Mouse (Mus musculus): ENCODE data around the gene Nprl2.

Gene Nprl2

DNA sequence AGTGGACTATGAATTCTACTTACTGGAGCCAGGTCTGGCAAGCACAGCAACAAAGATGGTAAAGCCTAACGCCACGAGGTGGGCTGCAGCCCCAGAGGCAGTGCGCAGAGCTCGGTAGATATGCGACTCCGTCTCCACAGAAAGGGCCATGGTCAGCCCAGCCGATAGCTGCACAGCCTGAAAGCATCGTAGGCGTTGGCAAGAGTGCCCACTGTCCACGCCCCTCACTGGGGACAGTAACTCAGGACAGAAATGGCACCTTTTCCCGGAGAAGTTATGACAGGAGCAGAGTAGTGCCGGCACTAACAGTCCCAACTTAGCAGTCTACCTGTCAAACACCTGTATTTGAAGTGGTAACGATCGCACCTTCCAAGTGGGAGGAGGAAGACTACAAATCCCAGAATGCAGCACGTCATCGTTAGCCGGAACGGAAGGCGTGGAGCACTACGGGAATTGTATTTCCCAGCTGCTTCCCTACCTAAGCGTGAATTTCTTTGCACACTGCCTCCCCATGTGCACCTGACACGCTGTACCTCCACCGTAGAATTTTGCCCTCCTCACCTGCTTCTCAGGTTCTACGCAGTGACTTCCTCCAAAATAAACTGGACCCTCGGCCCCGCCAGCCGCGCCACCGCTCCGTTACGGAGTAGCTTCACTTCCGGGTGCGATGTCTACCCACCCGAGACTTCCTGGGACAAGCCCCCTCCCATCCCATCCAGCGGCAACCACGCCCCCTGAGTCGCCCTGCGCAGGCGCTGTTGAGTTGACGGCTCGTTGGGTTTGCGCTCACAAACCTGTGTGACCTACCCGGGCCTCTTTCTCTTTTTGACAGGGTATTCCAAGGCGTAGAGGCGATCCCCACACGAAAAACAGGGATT is at the start of gene Nprl2, which contains the start of gene Cyb561d2:
Gene Nprl2, plus strand, starts transcription at position 753 of the 878 bp plus-strand sequence.
Gene Cyb561d2, minus strand, starts transcription at position 720 of the 878 bp plus-strand sequence.
- peak; percentile 83 for DNase-seq (ENCODE audit: low spot score)

DNA sequence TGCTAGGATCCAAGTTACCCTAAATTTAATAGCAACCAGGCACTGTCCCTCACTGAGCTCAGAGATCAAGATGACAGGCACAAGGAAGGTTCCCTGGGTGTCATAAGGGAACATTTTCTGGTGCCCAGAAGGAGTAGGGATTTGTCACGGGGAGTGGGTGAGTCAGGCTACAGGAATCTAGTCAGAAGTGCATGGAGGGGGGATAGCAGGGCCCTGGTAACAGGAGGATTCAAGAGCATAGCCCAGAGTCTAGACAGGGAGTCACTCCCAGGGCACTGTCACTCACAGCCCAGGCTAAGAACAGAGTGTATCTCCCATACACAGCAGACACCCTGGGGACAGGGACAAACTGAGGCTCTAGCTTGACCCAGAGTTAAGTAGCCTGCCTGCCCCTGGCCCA is 48.5 kb upstream of the Nprl2 start:
- DNase-seq (ENCODE audit: low spot score): no peak

- no peak for DNase-seq (ENCODE audit: low spot score)
These were observed 47.8 kb upstream of the Nprl2 start for GRCm38 (mm10) chr9:107494238-107494637.

DNA sequence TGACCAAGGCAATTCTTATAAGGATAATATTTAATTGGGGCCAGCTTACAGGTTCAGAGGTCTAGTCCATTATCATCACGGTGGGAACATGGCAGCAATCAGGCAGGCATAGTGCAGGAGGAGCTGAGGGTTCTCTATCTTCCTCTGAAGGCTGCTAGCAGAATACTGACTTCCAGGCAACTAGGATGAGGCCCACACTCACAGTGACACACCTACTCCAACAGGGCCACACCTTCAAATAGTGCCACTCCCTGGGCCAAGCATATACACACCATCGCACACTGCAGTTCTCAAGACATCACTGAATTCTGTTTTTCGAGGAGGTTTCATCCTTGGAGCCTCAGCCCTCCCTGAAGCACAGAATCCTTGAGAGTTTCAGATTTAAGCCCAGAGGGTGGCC is 45.7 kb upstream of the Nprl2 start:
- DNase-seq (ENCODE audit: low spot score): no peak

DNA sequence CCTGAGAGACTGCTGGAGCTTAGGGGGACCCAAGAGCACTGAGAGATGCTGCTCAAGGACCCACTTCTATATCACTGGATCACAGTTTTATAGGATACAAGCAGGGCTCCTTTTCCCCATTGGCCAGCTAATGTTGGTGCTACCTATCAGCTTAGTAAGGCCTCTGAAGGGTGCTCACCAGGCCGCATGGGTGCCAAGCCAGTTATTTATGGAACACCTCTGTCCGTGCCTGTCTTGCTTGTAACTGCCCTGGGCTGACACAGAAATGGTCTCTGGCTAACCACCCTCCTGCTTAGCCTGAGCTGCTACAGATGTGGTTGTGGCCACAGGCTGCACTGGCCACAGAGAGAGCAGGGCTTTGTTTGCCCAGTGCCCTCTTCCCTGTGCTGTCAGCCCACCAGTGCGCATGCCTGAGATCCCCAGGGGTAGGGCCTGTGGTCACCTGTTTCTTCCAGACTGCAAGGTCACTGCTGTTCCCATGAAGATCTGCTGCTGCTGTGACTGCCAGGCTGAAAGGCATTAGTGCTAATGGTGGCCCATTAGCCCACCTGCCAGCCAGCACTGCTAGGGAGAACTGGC is 41.2 kb upstream of the Nprl2 start:
- no peak for DNase-seq (ENCODE audit: low spot score)

DNA sequence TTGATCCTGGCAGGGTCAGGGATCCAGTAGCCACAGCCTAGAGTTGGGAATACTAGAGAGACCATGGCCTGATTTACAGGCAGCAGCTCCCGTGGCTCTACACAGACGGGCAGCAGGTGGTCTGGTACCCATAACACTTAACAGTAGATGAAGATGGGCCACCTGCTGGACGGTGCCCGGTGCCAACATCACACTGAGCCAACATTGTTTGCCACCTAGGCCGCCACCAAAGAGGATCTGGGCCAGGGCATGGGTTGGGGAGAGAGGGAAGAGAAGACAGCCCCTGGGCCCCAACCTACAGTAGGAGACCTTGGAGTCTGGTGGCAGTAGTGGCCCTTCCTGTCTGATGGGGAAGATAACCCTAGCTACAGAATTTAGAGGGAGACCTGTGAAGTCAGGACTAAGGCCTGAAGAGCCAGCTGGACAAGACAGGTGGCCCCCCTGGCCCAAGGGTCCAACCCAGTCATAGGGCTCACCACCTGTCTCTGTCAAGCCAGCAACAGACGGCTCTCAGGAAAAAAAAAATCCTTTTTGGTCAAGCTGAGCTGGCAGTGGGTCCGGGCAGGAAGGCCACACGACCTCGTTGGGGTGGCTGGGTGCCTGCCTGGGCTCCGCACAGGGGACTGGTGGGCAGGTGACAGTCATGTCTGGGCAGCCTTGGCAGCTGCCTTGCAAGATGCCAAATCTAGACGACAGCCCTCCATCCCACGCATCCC is 39.7 kb upstream of the Nprl2 start:
- no peak for DNase-seq (ENCODE audit: low spot score)

GRCm38 (mm10) chr9:107504662-107505537 is 37.1 kb upstream of the Nprl2 start:
- no peak for DNase-seq (ENCODE audit: low spot score)

- peak; percentile 20 for DNase-seq (ENCODE audit: low spot score)
These were observed 33.8 kb upstream of the Nprl2 start for GRCm38 (mm10) chr9:107508266-107508665.

- no peak for DNase-seq (ENCODE audit: low spot score)
These were observed 31.5 kb upstream of the Nprl2 start for GRCm38 (mm10) chr9:107510384-107511100.

GRCm38 (mm10) chr9:107511436-107511835 is 30.6 kb upstream of the Nprl2 start:
- DNase-seq (ENCODE audit: low spot score): no peak

- DNase-seq (ENCODE audit: low spot score): no peak
These were observed 29.7 kb upstream of the Nprl2 start for GRCm38 (mm10) chr9:107512326-107512725.

GRCm38 (mm10) chr9:107514303-107514955 is 27.6 kb upstream of the Nprl2 start:
- peak; percentile 71 for DNase-seq (ENCODE audit: low spot score)

DNA sequence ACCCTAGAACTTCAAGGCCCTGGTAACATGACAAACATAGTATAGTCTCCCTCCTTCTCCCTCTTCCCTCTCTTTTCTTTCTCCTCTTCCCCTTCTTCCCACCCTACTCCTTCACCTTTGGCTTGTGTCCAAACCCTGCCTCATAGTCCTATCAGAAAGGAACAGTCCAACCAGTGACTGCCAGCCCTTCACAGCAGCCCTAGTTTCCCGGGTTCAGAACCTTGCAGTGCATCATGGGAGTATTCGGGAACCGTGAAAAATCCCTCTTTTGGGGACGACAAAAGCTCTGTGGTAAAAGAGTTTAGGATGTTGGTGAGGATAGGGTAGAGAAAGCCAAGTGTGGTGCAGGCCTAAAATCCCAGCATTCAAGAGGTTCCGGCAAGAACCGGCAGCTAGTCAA is 21.7 kb upstream of the Nprl2 start:
- no peak for DNase-seq (ENCODE audit: low spot score)

DNA sequence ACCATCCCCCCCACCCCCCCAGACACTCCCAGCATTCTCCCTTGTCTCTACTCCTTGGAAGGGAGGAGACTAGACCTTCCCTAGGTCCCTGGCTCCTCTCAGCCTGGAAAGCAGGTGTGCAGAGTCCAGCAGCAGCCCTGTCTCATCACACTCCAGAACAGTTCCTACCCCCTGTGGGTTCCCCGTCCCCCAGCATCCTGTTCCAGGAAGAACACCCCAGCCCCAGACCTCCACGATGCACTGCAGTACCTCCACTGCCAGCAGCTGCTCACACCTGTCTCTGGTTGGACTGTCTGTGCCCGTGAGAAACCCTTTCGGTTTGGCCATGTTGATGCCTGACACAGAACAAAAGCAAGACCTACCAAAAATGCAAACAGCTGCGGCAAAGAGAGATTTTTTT is 20.8 kb upstream of the Nprl2 start:
- no peak for DNase-seq (ENCODE audit: low spot score)

- no peak for DNase-seq (ENCODE audit: low spot score)
These were observed 20.2 kb upstream of the Nprl2 start for GRCm38 (mm10) chr9:107521711-107522399.

GRCm38 (mm10) chr9:107522400-107522711 is 19.7 kb upstream of the Nprl2 start:
- no peak for DNase-seq (ENCODE audit: low spot score)

DNA sequence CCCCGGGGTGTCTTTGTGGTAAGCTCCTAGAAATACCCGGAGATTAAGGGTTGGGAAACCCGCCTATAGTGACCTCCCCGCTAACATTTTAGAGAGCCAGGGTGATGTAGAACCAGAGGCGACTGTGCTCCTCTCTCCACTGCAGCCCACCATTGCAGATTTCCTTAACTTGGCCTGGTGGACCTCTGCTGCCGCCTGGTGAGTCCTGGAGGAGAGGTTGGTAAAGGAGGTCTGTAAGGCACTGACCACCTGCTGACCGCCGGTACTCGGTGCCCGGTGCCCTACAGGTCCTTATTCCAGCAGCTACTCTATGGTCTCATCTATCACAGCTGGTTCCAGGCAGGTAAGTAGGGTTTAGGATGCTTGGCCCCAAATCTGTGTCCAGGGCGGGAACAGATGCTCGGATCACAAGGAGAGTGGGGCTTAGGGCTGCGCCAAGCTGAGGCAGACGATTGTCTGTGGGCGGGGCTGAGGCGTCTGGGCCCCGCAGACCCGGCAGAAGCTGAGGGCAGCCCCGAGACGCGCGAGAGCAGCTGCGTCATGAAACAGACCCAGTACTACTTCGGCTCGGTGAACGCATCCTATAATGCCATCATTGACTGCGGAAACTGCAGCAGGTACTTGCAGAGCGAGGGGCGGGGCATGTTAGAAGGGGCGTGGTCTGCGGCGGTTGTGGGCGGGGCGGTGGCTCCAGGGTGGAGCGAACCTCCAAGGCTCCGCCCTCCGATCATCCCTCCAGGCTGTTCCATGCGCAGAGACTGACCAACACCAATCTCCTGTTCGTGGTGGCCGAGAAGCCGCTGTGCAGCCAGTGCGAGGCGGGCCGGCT is 15.6 kb upstream of the Nprl2 start:
- DNase-seq (ENCODE audit: low spot score): no peak

- peak; percentile 90 for DNase-seq (ENCODE audit: low spot score)
These were observed 8.1 kb upstream of the Nprl2 start, which contains the start of gene Tmem115 for GRCm38 (mm10) chr9:107533791-107534407. TSS of gene Tmem115 (plus strand) at chr9:107533945.
